Mouse (Mus musculus): Measurements from ENCODE around the gene P2rx4. TPM values are rescaled to one million over a fixed set of nuclear protein-coding genes. Genes with fewer than 3 reads are reported as not detected.
A peak's percentile ranks its signal among the peaks of the same experiment; 100 is the strongest.

The P2rx4 gene
- polyA plus RNA-seq, 1 experiment from 2014 or later: 31.3 TPM

DNA sequence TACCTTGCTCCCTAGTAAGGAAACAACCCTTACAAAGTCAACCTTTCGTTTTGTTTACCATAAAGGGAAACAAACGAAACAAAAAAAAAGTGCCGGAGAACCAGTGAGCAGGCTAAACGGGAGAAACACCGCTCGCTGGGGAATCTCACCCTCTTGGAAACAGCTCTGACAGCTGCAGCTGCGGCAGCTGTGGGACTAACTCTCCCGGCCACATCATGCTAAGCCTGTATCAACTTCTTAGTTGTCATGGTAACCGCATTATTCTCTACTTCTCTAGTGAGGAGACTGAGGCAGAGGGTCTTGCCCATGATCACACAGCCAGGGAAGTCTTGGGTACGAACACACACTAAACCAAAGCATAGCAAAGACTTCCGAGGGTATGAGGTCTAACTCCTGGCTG is 66.4 kb downstream of the P2rx4 start:
- Histone ChIP-seq H3K4me3 (ENCODE audit: low read depth, low read length) (no peak overlapping the region), H3K4me1 (ENCODE audit: control insufficient read depth, low read depth, low read length) (peaks cover 50% of the 10 kb centered on the region), H3K36me3 (ENCODE audit: control insufficient read depth, insufficient read depth) (no peaks in the 10 kb centered on the region), H3K4me2 (ENCODE audit: low read depth, low read length) (no peak overlapping the region), H3K9me3 (replicated peaks; ENCODE audit: control insufficient read depth, low read length) (no peaks in the 10 kb centered on the region), H3K27me3 (ENCODE audit: control insufficient read depth, insufficient read depth, low read depth, low read length) (no peaks in the 10 kb centered on the region), H3K9ac (ENCODE audit: low read depth, low read length) (no peak overlapping the region), H3K27ac (ENCODE audit: low read length) (no peak overlapping the region)
- 84% methylated on average over 11 of the region's 11 CpGs for WGBS (ENCODE audit: insufficient replicate concordance)
- ATAC-seq (ENCODE audit: low read depth): no peak

DNA sequence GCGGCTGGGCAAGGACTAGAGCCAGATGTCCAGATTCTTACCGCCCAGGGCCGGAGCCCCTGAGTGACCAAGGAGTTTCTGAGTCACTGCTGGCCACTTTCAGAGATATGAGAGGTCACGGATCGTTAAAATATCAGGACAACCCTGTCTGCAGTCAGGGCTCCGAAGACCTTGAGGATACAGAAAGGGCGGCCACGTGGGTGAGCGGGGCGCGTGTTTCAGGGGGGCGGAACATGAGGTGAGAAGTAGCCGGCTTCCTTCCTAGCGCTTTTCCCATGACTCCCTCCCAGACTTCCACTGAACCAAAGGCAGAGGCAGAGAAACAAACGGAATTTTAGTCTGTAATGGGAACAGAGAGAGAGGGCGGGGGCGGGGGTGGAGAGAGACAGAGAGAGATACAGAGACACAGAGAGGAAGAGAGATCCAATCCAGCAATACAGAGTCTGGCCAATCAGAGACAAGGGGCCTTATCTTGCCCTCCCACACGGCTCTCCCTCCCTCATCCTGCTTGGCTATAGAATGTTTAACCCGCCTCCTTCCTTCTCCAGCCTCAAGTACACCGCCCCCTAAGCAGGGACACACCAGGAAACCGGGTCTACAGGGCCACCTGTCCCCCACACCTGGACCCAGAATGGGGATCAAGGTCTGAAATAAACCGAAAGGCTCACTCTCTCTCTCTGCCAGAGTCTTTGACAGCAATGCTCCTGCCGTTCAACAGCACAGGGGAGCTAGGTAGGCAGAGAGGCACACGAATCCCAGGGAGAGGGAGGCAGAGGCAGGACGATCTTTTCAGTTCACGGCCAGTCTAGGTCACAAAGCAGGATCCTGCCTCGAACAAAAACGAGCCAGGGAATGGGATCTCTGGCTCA is 67.6 kb downstream of the P2rx4 start:
- Histone ChIP-seq H3K9ac (ENCODE audit: low read depth, low read length) (peak overlapping the region; percentile 25; the same call in 1 of the 2 replicates), H3K4me2 (ENCODE audit: low read depth, low read length) (peak overlapping the region; percentile 59), H3K4me3 (ENCODE audit: low read depth, low read length) (peak overlapping the region; percentile 33), H3K27me3 (ENCODE audit: control insufficient read depth, insufficient read depth, low read depth, low read length) (no peaks in the 10 kb centered on the region), H3K4me1 (ENCODE audit: control insufficient read depth, low read depth, low read length) (peaks cover 48% of the 10 kb centered on the region), H3K36me3 (ENCODE audit: control insufficient read depth, insufficient read depth) (no peaks in the 10 kb centered on the region), H3K9me3 (replicated peaks; ENCODE audit: control insufficient read depth, low read length) (no peaks in the 10 kb centered on the region), H3K27ac (ENCODE audit: low read length) (peak overlapping the region; percentile 43; the same call in 1 of the 2 replicates)
- 47% methylated on average over 28 of the region's 28 CpGs for WGBS (ENCODE audit: insufficient replicate concordance)
- peak; percentile 84 for ATAC-seq (ENCODE audit: low read depth)

DNA sequence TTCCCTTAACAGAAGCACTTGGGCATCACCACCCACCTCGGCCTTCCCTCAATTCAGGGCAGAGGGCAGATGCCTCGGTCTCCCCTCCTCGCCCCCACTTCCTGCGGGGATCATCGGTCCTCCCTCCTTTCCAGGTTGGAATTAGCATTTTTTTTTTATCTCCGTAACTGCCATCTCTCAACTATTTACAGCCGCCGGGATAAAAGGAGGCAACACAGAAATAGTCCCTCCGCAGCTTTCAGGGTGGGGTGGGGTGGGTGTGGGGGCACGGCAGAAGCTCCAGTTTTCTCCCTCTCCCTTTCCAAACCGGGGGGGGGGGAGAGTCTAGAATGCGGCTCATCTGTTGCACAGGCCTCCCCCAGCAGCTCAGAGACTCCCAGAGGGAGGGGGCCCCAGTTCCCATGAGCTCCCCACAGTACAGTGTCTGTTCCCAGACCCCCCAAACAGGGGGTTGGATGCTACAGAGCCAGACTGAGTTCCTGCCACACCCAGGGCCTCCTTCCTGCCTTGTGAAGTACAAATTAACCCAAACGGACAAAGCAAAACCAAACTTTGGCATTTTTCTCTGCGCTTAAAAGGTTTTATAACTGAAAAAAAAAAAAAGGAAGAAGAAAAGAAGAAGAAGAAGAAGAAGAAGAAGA is 68.4 kb downstream of the P2rx4 start:
- 76% methylated on average over 14 of the region's 14 CpGs for WGBS (ENCODE audit: insufficient replicate concordance)
- Histone ChIP-seq H3K9me3 (replicated peaks; ENCODE audit: control insufficient read depth, low read length) (no peaks in the 10 kb centered on the region), H3K9ac (ENCODE audit: low read depth, low read length) (no peak overlapping the region), H3K27me3 (ENCODE audit: control insufficient read depth, insufficient read depth, low read depth, low read length) (no peaks in the 10 kb centered on the region), H3K36me3 (ENCODE audit: control insufficient read depth, insufficient read depth) (no peaks in the 10 kb centered on the region), H3K4me1 (ENCODE audit: control insufficient read depth, low read depth, low read length) (peaks cover 44% of the 10 kb centered on the region), H3K4me3 (ENCODE audit: low read depth, low read length) (no peak overlapping the region), H3K27ac (ENCODE audit: low read length) (no peak overlapping the region; the same call in 1 of the 2 replicates), H3K4me2 (ENCODE audit: low read depth, low read length) (peak overlapping the region; percentile 59)
- ATAC-seq (ENCODE audit: low read depth): no peak

DNA sequence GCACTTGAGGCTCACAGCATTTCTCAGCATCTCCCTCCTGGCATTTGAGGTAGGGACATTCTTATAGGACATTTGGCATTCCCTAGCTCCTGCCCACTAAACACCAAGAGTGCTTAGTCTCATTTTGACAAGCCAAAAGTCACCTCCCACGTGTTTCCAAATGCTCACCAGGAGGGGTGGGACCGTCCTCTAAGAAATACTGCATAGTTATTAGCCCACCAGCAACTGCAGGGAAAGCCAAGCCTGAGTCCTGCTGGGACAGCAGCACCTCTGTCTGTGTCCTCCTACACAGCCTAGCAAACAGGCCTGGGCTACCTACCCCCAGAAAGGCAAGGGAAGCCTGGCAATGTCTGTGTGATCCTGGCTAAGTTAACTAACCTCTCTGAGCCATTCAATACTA is 70.0 kb downstream of the P2rx4 start:
- Histone ChIP-seq H3K9ac (ENCODE audit: low read depth, low read length) (no peak overlapping the region), H3K4me3 (ENCODE audit: low read depth, low read length) (no peak overlapping the region), H3K9me3 (replicated peaks; ENCODE audit: control insufficient read depth, low read length) (no peaks in the 10 kb centered on the region), H3K27me3 (ENCODE audit: control insufficient read depth, insufficient read depth, low read depth, low read length) (no peaks in the 10 kb centered on the region), H3K4me1 (ENCODE audit: control insufficient read depth, low read depth, low read length) (peaks cover 35% of the 10 kb centered on the region), H3K4me2 (ENCODE audit: low read depth, low read length) (no peak overlapping the region), H3K27ac (ENCODE audit: low read length) (no peak overlapping the region), H3K36me3 (ENCODE audit: control insufficient read depth, insufficient read depth) (no peaks in the 10 kb centered on the region)
- 49% methylated on average over 2 of the region's 2 CpGs for WGBS (ENCODE audit: insufficient replicate concordance)
- no peak for ATAC-seq (ENCODE audit: low read depth)

DNA sequence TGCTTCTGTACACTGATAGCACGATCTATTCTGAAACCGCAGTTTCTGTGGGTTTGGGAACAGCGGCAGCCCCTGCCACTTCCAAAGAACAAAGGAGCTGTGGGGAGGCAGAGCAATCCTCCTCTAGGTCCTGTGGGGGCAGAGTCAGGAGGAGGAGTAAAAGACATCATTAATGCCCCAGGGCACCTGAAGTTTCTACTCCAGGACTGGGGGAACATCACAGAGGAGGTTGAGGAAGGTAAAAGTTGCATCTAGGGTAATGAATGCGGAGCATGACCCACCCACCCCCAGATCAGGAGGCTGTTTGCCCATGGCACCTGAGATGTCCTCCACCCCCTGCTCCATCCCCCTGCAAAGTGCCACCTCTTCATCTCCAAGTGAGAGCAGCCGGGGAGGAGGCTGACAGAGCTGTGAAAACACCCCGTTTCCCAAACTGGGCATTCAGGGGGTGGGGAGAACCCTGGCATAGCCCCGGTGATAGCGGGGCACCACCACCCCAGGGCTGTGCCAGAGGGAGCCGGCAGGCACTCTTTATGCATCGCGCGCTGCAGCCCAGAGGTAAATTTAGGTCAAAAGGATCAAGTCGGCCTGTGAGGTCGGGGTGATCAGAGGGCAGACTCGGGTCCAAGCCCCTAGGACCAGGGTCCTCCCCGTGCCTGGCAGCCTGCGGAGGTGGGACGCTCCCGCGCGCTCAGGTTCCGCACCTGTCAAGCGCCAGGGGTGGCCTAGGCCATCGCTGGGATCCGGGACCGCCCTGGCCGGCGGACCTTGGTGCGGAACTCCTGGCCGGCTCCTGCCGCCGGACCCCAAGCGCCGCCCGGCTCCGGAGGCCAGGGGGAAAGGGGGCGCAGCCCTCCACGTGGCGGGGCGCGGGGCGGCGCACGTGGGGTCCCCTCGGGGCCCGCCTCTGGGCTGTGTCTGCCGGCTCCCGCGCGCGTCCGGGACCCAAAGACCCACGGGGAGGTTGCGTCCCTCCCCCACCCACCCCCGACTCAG is 71.2 kb downstream of the P2rx4 start:
- H3K4me1 ChIP-seq (ENCODE audit: control insufficient read depth, low read depth, low read length): peaks cover 35% of the 10 kb centered on the region

More for the DNA sequence above, 71.2 kb downstream of the P2rx4 start:
- peak overlapping the region; percentile 91 for H3K9ac ChIP-seq (ENCODE audit: low read depth, low read length)
- WGBS (ENCODE audit: insufficient replicate concordance): under 1% methylated on average over 52 of the region's 55 CpGs
- peak overlapping the region; percentile 85 for H3K4me3 ChIP-seq (ENCODE audit: low read depth, low read length)
- H3K27ac ChIP-seq (ENCODE audit: low read length): peak overlapping the region; percentile 64
- ATAC-seq (ENCODE audit: low read depth): peak; percentile 56
- H3K36me3 ChIP-seq (ENCODE audit: control insufficient read depth, insufficient read depth): no peaks in the 10 kb centered on the region
- H3K9me3 ChIP-seq (replicated peaks; ENCODE audit: control insufficient read depth, low read length): no peaks in the 10 kb centered on the region
- no peaks in the 10 kb centered on the region for H3K27me3 ChIP-seq (ENCODE audit: control insufficient read depth, insufficient read depth, low read depth, low read length)
- peak overlapping the region; percentile 92 for H3K4me2 ChIP-seq (ENCODE audit: low read depth, low read length)

Small RNA genes within 50 kb of the gene (microRNA-seq; reads per million reads assigned to microRNA genes)
- not detected for gene Mir8115

Other genes starting within 250 kb of the P2rx4 start
- gene Atp2a2, start 205.3 kb upstream of the P2rx4 start, polyA plus RNA-seq (2015; fragmentation: Nextera tagmentation; extraction: Ambion mirVana): 10.0 and 11.3 TPM in 2 replicates
- gene Ift81, start 93.0 kb upstream of the P2rx4 start, polyA plus RNA-seq (2015; fragmentation: Nextera tagmentation; extraction: Ambion mirVana): 1.9 and 2.2 TPM in 2 replicates
- 1.3 and 1.6 TPM in 2 replicates for gene P2rx7, start 63.6 kb upstream of the P2rx4 start, polyA plus RNA-seq (2015; fragmentation: Nextera tagmentation; extraction: Ambion mirVana)
- 7.6 and 8.4 TPM in 2 replicates for gene Camkk2, start 71.9 kb downstream of the P2rx4 start, polyA plus RNA-seq (2015; fragmentation: Nextera tagmentation; extraction: Ambion mirVana)
- 199 and 210 TPM in 2 replicates for gene Anapc5, start 113.8 kb downstream of the P2rx4 start, polyA plus RNA-seq (2015; fragmentation: Nextera tagmentation; extraction: Ambion mirVana)
- 10.5 and 10.6 TPM in 2 replicates for gene Rnf34, start 142.5 kb downstream of the P2rx4 start, polyA plus RNA-seq (2015; fragmentation: Nextera tagmentation; extraction: Ambion mirVana)

Measured in liver, embryonic 16.5 days (tissue).